Mouse (Mus musculus): ENCODE results near the gene Bank1.

DNA sequence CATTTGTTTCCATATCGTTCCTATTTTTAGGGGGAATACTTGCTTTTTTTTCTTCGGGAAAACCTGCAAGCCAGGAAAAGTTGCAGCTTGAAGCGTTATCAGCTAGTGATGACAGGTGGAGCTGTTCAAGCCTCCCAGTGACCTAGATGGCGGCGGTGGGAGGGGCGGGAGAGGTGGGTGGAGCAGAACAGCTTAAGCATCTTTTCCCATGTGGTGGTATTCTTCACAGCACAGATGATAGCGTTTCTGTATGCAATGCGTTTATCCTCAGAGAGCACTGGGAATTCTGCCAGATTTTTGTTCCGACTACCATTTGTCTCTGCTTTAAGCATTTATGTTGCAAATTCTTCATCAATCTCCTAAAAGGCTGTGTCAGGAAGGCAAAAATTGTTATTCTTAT is 318.0 kb downstream of the Bank1 start:
- TF ChIP-seq CTCF (IDR thresholded peaks at IDR 0.05; ENCODE audit: borderline replicate concordance, insufficient read depth, low read length) = no peak
- no peak for TF ChIP-seq POLR2A (IDR thresholded peaks at IDR 0.05; ENCODE audit: low read depth, low read length)
